ENCODE assay signal across 8 mouse cellular contexts in genomic region chr17:86753931-86754805, GRCm38 (mm10). TPM values are rescaled to one million over a fixed set of nuclear protein-coding genes. Genes with fewer than 3 reads are reported as not detected.
DNase-seq lines count a peak whose midpoint lies in the region; ATAC-seq lines count a peak whose summit lies in the region.

No protein-coding gene starts in this region.

- H3K27me3 ChIP-seq in intestine, embryonic 14.5 days (replicated peaks; ENCODE audit: control insufficient read depth, insufficient read depth, low read length): peaks cover 55% of the 10 kb centered on the region
- H3K27me3 ChIP-seq in liver, embryonic 16.5 days (ENCODE audit: control insufficient read depth, insufficient read depth, low read depth, low read length): peaks cover 48% of the 10 kb centered on the region
- peaks cover 39% of the 10 kb centered on the region for H3K27me3 ChIP-seq in neural tube, embryonic 11.5 days (ENCODE audit: control insufficient read depth, insufficient read depth, low read length)

- H3K4me2 ChIP-seq in intestine, embryonic 14.5 days (ENCODE audit: low read length): peak overlapping the region; percentile 97
- H3K4me2 ChIP-seq in liver, embryonic 16.5 days (ENCODE audit: low read depth, low read length): peak overlapping the region; percentile 59
- H3K4me2 ChIP-seq in neural tube, embryonic 11.5 days (ENCODE audit: low read depth): peak overlapping the region; percentile 66

- peak; percentile 78 for ATAC-seq in intestine, embryonic 14.5 days (replicated peaks; ENCODE audit: low FRiP score, low TSS enrichment, low read depth)
- peak; percentile 69 for ATAC-seq in liver, embryonic 16.5 days (ENCODE audit: low read depth)
- peak; percentile 39; the same call in 1 of the 2 replicates for ATAC-seq in neural tube, embryonic 11.5 days (ENCODE audit: insufficient read depth, low FRiP score, low TSS enrichment)
- ATAC-seq in frontal cortex, adult (ENCODE audit: low TSS enrichment): no peak

- WGBS in intestine, embryonic 14.5 days: under 1% methylated on average over 55 of the region's 55 CpGs
- under 1% methylated on average over 55 of the region's 55 CpGs for WGBS in liver, embryonic 16.5 days (ENCODE audit: insufficient replicate concordance)
- whole genome bisulfite sequencing in neural tube, embryonic 11.5 days: under 1% methylated on average over 55 of the region's 55 CpGs

- intact Hi-C loops in gastrocnemius, postnatal 36 days (cut with DNase I): loop anchor here (2.0 to 5.0 kb wide), 2 partner anchors 219 to 257 kb away; no protein-coding TSS in a partner anchor

- H3K27ac ChIP-seq in intestine, embryonic 14.5 days (ENCODE audit: low read depth): no peak overlapping the region
- peak overlapping the region; percentile 38; the same call in 1 of the 2 replicates for H3K27ac ChIP-seq in liver, embryonic 16.5 days (ENCODE audit: low read length)
- H3K27ac ChIP-seq in neural tube, embryonic 11.5 days (ENCODE audit: low read depth, low read length): no peak overlapping the region

- H3K4me3 ChIP-seq in intestine, embryonic 14.5 days (ENCODE audit: low read depth, low read length): peak overlapping the region; percentile 49
- H3K4me3 ChIP-seq in liver, embryonic 16.5 days (ENCODE audit: low read depth, low read length): peak overlapping the region; percentile 60
- peak overlapping the region; percentile 35 for H3K4me3 ChIP-seq in neural tube, embryonic 11.5 days (ENCODE audit: low read depth, low read length)

- no peaks in the 10 kb centered on the region for H3K9me3 ChIP-seq in intestine, embryonic 14.5 days (ENCODE audit: control insufficient read depth, low read length)
- no peaks in the 10 kb centered on the region for H3K9me3 ChIP-seq in liver, embryonic 16.5 days (replicated peaks; ENCODE audit: control insufficient read depth, low read length)
- H3K9me3 ChIP-seq in neural tube, embryonic 11.5 days (ENCODE audit: control insufficient read depth, low read length): no peaks in the 10 kb centered on the region

- H3K4me1 ChIP-seq in intestine, embryonic 14.5 days (replicated peaks; ENCODE audit: control insufficient read depth, insufficient read depth, low read length): peaks cover 16% of the 10 kb centered on the region; the same call in 1 of the 2 replicates
- peaks cover 3% of the 10 kb centered on the region for H3K4me1 ChIP-seq in liver, embryonic 16.5 days (ENCODE audit: control insufficient read depth, low read depth, low read length)
- no peaks in the 10 kb centered on the region for H3K4me1 ChIP-seq in neural tube, embryonic 11.5 days (ENCODE audit: control insufficient read depth, insufficient read depth, low read length)

- H3K36me3 ChIP-seq in intestine, embryonic 14.5 days (ENCODE audit: control insufficient read depth, insufficient read depth, low read length): no peaks in the 10 kb centered on the region
- no peaks in the 10 kb centered on the region for H3K36me3 ChIP-seq in liver, embryonic 16.5 days (ENCODE audit: control insufficient read depth, insufficient read depth)
- no peaks in the 10 kb centered on the region for H3K36me3 ChIP-seq in neural tube, embryonic 11.5 days (ENCODE audit: control insufficient read depth, insufficient read depth, low read length)

- no peak overlapping the region for H3K9ac ChIP-seq in intestine, embryonic 14.5 days (ENCODE audit: low read length)
- H3K9ac ChIP-seq in liver, embryonic 16.5 days (ENCODE audit: low read depth, low read length): peak overlapping the region; percentile 47
- peak overlapping the region; percentile 26 for H3K9ac ChIP-seq in neural tube, embryonic 11.5 days (ENCODE audit: low read length)

- DNase-seq in ES-CJ7 (ENCODE audit: low read depth, low spot score): peak; percentile 91
- peak; percentile 76 for DNase-seq in adrenal gland, postnatal 25 days
- DNase-seq in gastrocnemius, postnatal 36 days: peak; percentile 50 to 65
- DNase-seq in intestine, embryonic 14.5 days (ENCODE audit: low spot score): peak; percentile 78
- peak; percentile 50 for DNase-seq in neural tube, embryonic 11.5 days (ENCODE audit: low spot score)
- DNase-seq in thymus, postnatal 10 days (ENCODE audit: low spot score in 2 of 2): peak; percentile 58

RNA-seq across cellular contexts. Expression of gene Epas1, which starts 0.7 kb away (rescaled TPM):
- 174 and 183 TPM in 2 replicates for total RNA-seq in adrenal gland, postnatal 25 days (2021)
- total RNA-seq in gastrocnemius, postnatal 36 days (2021): 100 to 1,000 TPM in 1 of 2 experiments, 10 to 100 TPM in 1; 94.9 to 100 TPM
- polyA plus RNA-seq in intestine, embryonic 14.5 days (2014; fragmentation: Nextera tagmentation; extraction: Ambion mirVana): 7.7 TPM in 2 replicates
- polyA plus RNA-seq in liver, embryonic 16.5 days (2015; fragmentation: Nextera tagmentation; extraction: Ambion mirVana): 2.7 and 4.0 TPM in 2 replicates
- polyA plus RNA-seq in neural tube, embryonic 11.5 days (2014; fragmentation: Nextera tagmentation; extraction: Ambion mirVana): 8.7 and 9.5 TPM in 2 replicates
